Mouse (Mus musculus) spleen, postnatal 36 days (tissue): ENCODE data around the gene Olfr773.
"Not testable (repeated sequence)": the region's sequence is repeated elsewhere in the genome, so short reads cannot be mapped to it uniquely, and the experiment has no call there.

Source experiments
- DNase-seq, 2 experiments: peaks; one replicate each; pipeline ENCODE4 v3.0.0; 2022; ENCODE audit warnings: low spot score in 2 of 2, mixed read lengths in 1 of 2

Olfr773 gene

DNA sequence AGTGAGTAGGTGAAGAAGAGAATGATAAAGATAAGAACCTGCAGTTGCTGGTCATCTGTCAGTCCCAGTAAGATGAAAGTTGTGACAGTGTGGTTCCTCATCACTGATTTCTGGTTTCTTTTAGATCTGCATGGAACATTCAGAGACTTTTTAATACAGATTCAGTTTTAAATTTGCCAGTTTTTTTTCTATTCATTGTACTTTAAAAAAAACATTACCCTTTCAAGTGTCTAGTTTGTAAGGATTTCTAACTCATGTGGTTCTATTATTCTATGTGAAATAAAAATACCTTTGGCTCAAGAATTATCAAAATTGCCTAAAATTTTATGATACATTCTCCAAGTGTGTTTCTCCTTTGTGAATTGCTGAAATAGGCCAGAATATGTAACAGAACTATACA lies at the start of gene Olfr773:
TSS of gene Olfr773 (minus strand) at position 101 of the 400 bp plus-strand sequence.
- not testable (repeated sequence) for DNase-seq

DNA sequence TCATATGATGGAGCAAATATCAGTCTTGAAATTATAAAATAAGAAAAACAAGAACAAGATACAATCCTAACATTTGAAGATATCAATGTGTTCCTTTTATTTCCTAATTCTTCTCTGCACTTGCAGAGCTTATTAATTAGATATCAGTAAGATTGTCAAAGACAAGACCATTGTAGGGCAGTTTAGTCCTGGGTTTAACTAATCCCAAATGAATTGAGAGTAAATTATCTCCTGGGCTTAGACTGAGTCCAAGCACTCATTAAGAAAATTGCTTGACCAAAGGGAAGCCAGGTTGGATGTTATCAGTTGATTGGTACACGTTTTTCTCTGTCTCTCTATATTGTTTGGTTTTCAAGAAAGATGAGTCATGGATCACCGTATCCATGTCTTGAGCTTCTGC lies 48.7 kb upstream of the Olfr773 start, which contains the start of gene Olfr774:
TSS of gene Olfr774 (plus strand) at position 301 of the 400 bp plus-strand sequence.
- no peak for DNase-seq

DNA sequence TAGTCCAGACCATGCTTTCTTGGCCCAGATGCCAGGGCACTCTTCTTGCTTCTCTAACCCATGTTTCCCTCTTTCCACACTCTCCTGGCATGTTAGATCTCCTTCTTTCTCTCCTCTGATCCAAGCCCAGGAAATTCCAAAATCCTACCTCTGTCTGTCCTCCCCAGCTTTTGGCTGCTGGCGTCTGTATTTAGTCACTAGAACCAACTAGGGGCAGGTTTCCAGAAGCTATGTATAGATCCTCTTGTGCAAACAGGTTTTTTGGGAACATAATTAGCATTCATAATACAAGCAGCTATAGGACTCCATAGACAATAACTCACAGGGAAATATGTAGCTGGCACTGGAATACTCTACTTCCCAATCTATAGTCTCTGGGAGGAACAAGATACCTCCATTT lies 43.5 kb upstream of the Olfr773 start:
- no peak for DNase-seq

DNA sequence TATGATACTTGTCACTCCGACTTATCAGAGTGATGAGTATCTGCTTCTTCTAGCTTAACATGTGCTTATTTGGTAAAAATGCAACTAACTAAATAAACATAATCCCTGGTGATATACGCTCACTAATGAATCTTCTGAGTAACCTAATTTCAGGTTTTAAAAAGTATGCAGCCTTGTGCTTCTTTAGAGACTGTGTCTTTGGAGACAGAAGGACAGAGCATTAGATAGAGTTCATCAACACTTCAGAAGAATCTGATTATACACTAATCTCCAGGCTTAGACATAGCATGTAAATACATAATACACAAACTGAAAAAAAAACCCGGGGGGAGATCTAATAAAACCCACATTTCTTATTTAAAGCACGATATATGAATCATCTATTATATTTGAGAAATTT lies 9.4 kb downstream of the Olfr773 start, which contains the start of gene Olfr772:
TSS of gene Olfr772 (minus strand) at position 101 of the 400 bp plus-strand sequence.
- not testable (repeated sequence) for DNase-seq

DNA sequence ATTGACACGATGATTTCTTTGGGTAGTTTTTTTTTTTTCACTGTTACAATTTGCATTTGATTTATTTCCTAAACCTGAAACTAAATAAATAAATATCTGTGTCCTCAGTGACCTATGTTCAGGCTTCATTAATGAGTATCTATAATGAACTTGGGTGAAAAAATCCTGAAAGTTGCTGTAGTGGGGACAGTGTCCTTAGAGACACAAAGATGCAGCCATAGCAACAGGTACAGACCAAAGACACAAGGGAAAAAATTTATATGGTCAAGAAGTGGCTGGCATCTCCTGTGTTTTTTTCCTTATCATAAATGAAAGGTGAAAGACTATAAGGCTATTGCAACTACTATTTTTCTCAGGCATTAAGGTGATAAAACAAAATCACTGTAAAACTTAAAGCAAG lies 22.6 kb downstream of the Olfr773 start, which contains the start of gene Olfr771:
TSS of gene Olfr771 (minus strand) at position 101 of the 400 bp plus-strand sequence.
- no peak for DNase-seq

DNA sequence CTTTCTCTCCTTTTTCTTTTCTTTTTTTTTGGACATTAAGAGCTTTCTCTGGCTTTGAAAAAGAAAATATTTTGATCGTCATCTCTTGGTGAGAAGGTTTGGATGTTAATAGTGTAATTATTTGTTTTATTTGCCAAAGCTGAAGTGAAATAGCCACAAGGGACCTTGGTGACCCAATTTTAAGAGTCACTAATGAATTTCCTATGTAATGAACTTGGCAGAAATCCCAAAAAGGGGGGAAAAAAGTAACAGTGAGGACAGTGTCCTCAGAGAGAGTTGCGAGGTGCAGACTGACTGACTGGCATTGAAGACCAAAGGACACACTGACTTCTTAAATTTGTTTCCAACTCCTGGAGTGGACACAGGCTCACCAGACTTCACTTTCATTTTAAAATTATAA lies 48.3 kb downstream of the Olfr773 start, which contains the start of gene Olfr770:
TSS of gene Olfr770 (minus strand) at position 101 of the 400 bp plus-strand sequence.
- no peak for DNase-seq
